Mouse (Mus musculus) cerebellum, postnatal 14 days (tissue): Measurements from ENCODE around the gene Cenpw.

Experiments used
- DNase-seq, 2 experiments: peaks; one replicate each; pipeline ENCODE4 v3.0.0; 2021; ENCODE audit warnings: mixed read lengths in 2 of 2

The Cenpw gene

GRCm38 (mm10) chr10:30199916-30200826 is at the start of gene Cenpw:
Cenpw (minus strand) TSS chr10:30200560.
- DNase-seq = peak; percentile 93 to 94

- no peak for DNase-seq
Observed at GRCm38 (mm10) chr10:30249654-30250053, 49.3 kb upstream of the Cenpw start.

- peak in 1 of 2 experiments; percentile 2 for DNase-seq
Observed at GRCm38 (mm10) chr10:30199501-30199900, 859 bp downstream of the Cenpw start.

- no peak for DNase-seq
Observed at GRCm38 (mm10) chr10:30167700-30168099, 32.7 kb downstream of the Cenpw start.
